Mouse (Mus musculus) embryonic facial prominence, embryonic 14.5 days (tissue): ENCODE results near the gene Pspc1. TPM values are rescaled to one million over a fixed set of nuclear protein-coding genes. Genes with fewer than 3 reads are reported as not detected.

ENCODE experiments used
- ATAC-seq: fragments of 200-750 bp; cut with Nextera tagmentation; 2 replicates; pipeline ENCODE4 v1.8.0; 2017; ENCODE audit warnings: low read depth, moderate number of reproducible peaks, moderate TSS enrichment
- DNase-seq: peaks from one replicate; pipeline ENCODE4 v3.0.0-alpha.2; 2015; ENCODE audit warnings: low spot score
- H3K27ac ChIP-seq: fragments of 300-500 bp; sonication (generic); replicated peaks from 2 replicates; pipeline ENCODE4 v1.5.1; 2014; ENCODE audit warnings: low read depth, mild to moderate bottlenecking, low read length, moderate library complexity
- H3K27me3 ChIP-seq: fragments of 300-500 bp; sonication (generic); replicated peaks from 2 replicates; pipeline ENCODE4 v1.6.1; 2014; ENCODE audit warnings: low read length; ENCODE audit not compliant: control insufficient read depth, insufficient read depth
- H3K36me3 ChIP-seq: fragments of 300-500 bp; sonication (generic); 2 replicates; pipeline ENCODE4 v1.6.1; 2014; ENCODE audit warnings: low read length, mixed read lengths; ENCODE audit not compliant: control insufficient read depth, insufficient read depth
- H3K4me1 ChIP-seq: fragments of 300-500 bp; sonication (generic); 2 replicates; pipeline ENCODE4 v1.6.1; 2014; ENCODE audit warnings: antibody characterized with exemption, low read length; ENCODE audit not compliant: control insufficient read depth, insufficient read depth
- H3K4me2 ChIP-seq: fragments of 300-500 bp; sonication (generic); 2 replicates; pipeline ENCODE4 v1.6.1; 2014; ENCODE audit warnings: low read depth, mild to moderate bottlenecking, low read length, moderate library complexity, mixed read lengths
- H3K4me3 ChIP-seq: fragments of 300-500 bp; sonication (generic); 2 replicates; pipeline ENCODE4 v1.5.1; 2014; ENCODE audit warnings: low read depth, mild to moderate bottlenecking, low read length
- H3K9ac ChIP-seq: fragments of 300-500 bp; sonication (generic); 2 replicates; pipeline ENCODE4 v1.6.1; 2014; ENCODE audit warnings: low read depth, mild to moderate bottlenecking, low read length, moderate library complexity, mixed read lengths
- H3K9me3 ChIP-seq: fragments of 300-500 bp; sonication (generic); 2 replicates; pipeline ENCODE4 v1.6.1; 2016; ENCODE audit warnings: low read length; ENCODE audit not compliant: control insufficient read depth
- WGBS: fragments of 180-500 bp; shearing (Covaris S2); extraction: QIAGEN DNeasy Blood & Tissue Kit; methylation state at CpG from one replicate; pipeline ENCODE4 v1.1.7; 2014; 5-methylcytosine and 5-hydroxymethylcytosine counted together
- polyA plus RNA-seq: library from polyadenylated mRNA; unstranded; fragments of >200 nt; fragmentation: Nextera tagmentation; extraction: Ambion mirVana; gene quantifications from 2 replicates; pipeline ENCODE4 v1.2.1, GENCODE M21; 2014

Gene Pspc1
- polyA plus RNA-seq, 1 experiment from 2014 or later = 27.1 TPM

- Histone ChIP-seq H3K27ac (no peak overlapping the region), H3K27me3 (no peaks in the 10 kb centered on the region), H3K4me3 (no peak overlapping the region), H3K36me3 (peaks cover 57% of the 10 kb centered on the region), H3K4me2 (no peak overlapping the region), H3K4me1 (no peaks in the 10 kb centered on the region), H3K9ac (no peak overlapping the region), H3K9me3 (no peaks in the 10 kb centered on the region)
- DNase-seq = no peak
- no peak for ATAC-seq
- 91% methylated on average over 4 of the region's 4 CpGs for WGBS
Measured at GRCm38 (mm10) chr14:56751282-56751681, 26.8 kb downstream of the Pspc1 start.

GRCm38 (mm10) chr14:56740175-56740574 lies 37.9 kb downstream of the Pspc1 start:
- 96% methylated on average over 1 of the region's 1 CpGs for WGBS
- peaks cover 26% of the 10 kb centered on the region for H3K36me3 ChIP-seq

GRCm38 (mm10) chr14:56726493-56726892 lies 51.6 kb downstream of the Pspc1 start:
- H3K36me3 ChIP-seq = peaks cover 18% of the 10 kb centered on the region
- H3K4me3 ChIP-seq = no peak overlapping the region
- H3K9me3 ChIP-seq = no peaks in the 10 kb centered on the region
- no peak overlapping the region for H3K4me2 ChIP-seq
- H3K27ac ChIP-seq = no peak overlapping the region
- no peak overlapping the region for H3K9ac ChIP-seq
- ATAC-seq (no peak), DNase-seq (no peak)
- WGBS = 82% methylated on average over 1 of the region's 1 CpGs
- no peaks in the 10 kb centered on the region for H3K27me3 ChIP-seq
- H3K4me1 ChIP-seq = no peaks in the 10 kb centered on the region

More at GRCm38 (mm10) chr14:56740175-56740574, 37.9 kb downstream of the Pspc1 start:
- ATAC-seq (no peak), DNase-seq (no peak)
- Histone ChIP-seq H3K27ac (no peak overlapping the region), H3K4me1 (no peaks in the 10 kb centered on the region), H3K4me3 (no peak overlapping the region), H3K9me3 (no peaks in the 10 kb centered on the region), H3K4me2 (no peak overlapping the region), H3K9ac (no peak overlapping the region), H3K27me3 (no peaks in the 10 kb centered on the region)

- no peaks in the 10 kb centered on the region for H3K4me1 ChIP-seq
- no peak overlapping the region for H3K4me3 ChIP-seq
- no peak overlapping the region for H3K27ac ChIP-seq
- no peaks in the 10 kb centered on the region for H3K9me3 ChIP-seq
- H3K27me3 ChIP-seq = no peaks in the 10 kb centered on the region
- 66% methylated on average over 4 of the region's 4 CpGs for WGBS
- H3K36me3 ChIP-seq = peaks cover 9% of the 10 kb centered on the region
- DNase-seq = no peak
- no peak overlapping the region for H3K4me2 ChIP-seq
- no peak overlapping the region for H3K9ac ChIP-seq
- no peak for ATAC-seq
Measured at GRCm38 (mm10) chr14:56705687-56706086, 72.4 kb downstream of the Pspc1 start.

GRCm38 (mm10) chr14:56702644-56703043 lies 75.5 kb downstream of the Pspc1 start:
- no peak for DNase-seq
- WGBS = 92% methylated on average over 4 of the region's 4 CpGs
- ATAC-seq = no peak
- Histone ChIP-seq H3K27me3 (no peaks in the 10 kb centered on the region), H3K9ac (no peak overlapping the region), H3K4me1 (no peaks in the 10 kb centered on the region), H3K4me2 (no peak overlapping the region), H3K9me3 (no peaks in the 10 kb centered on the region), H3K27ac (no peak overlapping the region), H3K36me3 (peaks cover 29% of the 10 kb centered on the region), H3K4me3 (no peak overlapping the region)

- H3K9ac ChIP-seq = no peak overlapping the region
- H3K4me3 ChIP-seq = no peak overlapping the region
- no peak overlapping the region for H3K4me2 ChIP-seq
- WGBS = 88% methylated on average over 5 of the region's 5 CpGs
- peak; percentile 22 for DNase-seq
- peaks cover 76% of the 10 kb centered on the region for H3K36me3 ChIP-seq
- ATAC-seq = no peak
- no peaks in the 10 kb centered on the region for H3K9me3 ChIP-seq
- no peaks in the 10 kb centered on the region for H3K27me3 ChIP-seq
- no peaks in the 10 kb centered on the region for H3K4me1 ChIP-seq
- no peak overlapping the region for H3K27ac ChIP-seq
Measured at GRCm38 (mm10) chr14:56697836-56698235, 80.3 kb downstream of the Pspc1 start.

- WGBS = 80% methylated on average over 3 of the region's 3 CpGs
- no peak for DNase-seq
- ATAC-seq = no peak
Measured at GRCm38 (mm10) chr14:56695495-56695894, 82.6 kb downstream of the Pspc1 start.

GRCm38 (mm10) chr14:56689766-56690165 lies 88.3 kb downstream of the Pspc1 start:
- no peak for DNase-seq
- Histone ChIP-seq H3K36me3 (peaks cover 93% of the 10 kb centered on the region), H3K4me1 (no peaks in the 10 kb centered on the region), H3K27ac (no peak overlapping the region), H3K9ac (no peak overlapping the region), H3K4me3 (no peak overlapping the region), H3K27me3 (no peaks in the 10 kb centered on the region), H3K4me2 (no peak overlapping the region), H3K9me3 (no peaks in the 10 kb centered on the region)
- 80% methylated on average over 1 of the region's 1 CpGs for whole genome bisulfite sequencing
- no peak for ATAC-seq

More at GRCm38 (mm10) chr14:56695495-56695894, 82.6 kb downstream of the Pspc1 start:
- H3K4me1 ChIP-seq = no peaks in the 10 kb centered on the region
- H3K27me3 ChIP-seq = no peaks in the 10 kb centered on the region
- no peak overlapping the region for H3K4me2 ChIP-seq
- no peak overlapping the region for H3K27ac ChIP-seq
- peaks cover 94% of the 10 kb centered on the region for H3K36me3 ChIP-seq
- H3K9me3 ChIP-seq = no peaks in the 10 kb centered on the region
- H3K9ac ChIP-seq = no peak overlapping the region
- no peak overlapping the region for H3K4me3 ChIP-seq

- ATAC-seq = no peak
- H3K27ac ChIP-seq = no peak overlapping the region
- no peak overlapping the region for H3K4me2 ChIP-seq
- H3K4me3 ChIP-seq = no peak overlapping the region
- H3K27me3 ChIP-seq = no peaks in the 10 kb centered on the region
- 93% methylated on average over 1 of the region's 1 CpGs for WGBS
- peaks cover 91% of the 10 kb centered on the region for H3K36me3 ChIP-seq
- no peaks in the 10 kb centered on the region for H3K4me1 ChIP-seq
- no peak overlapping the region for H3K9ac ChIP-seq
- no peak for DNase-seq
- no peaks in the 10 kb centered on the region for H3K9me3 ChIP-seq
Measured at GRCm38 (mm10) chr14:56689116-56689515, 89.0 kb downstream of the Pspc1 start.
